23 mouse cellular contexts compared by ENCODE assay signal in genomic region chr4:124332416-124332815, GRCm38 (mm10).
"Had no signal": no experiment of that assay in that cellular context is flagged by ENCODE, and none has a peak within 500 bp of the region (broad histone marks: within the 10 kb centered on the region; RNA-seq: fewer than 3 reads in every experiment).

No protein-coding gene starts in this region.

- H3K9ac ChIP-seq: limb, embryonic 12.5 days; limb, embryonic 15.5 days; liver, embryonic 14.5 days; liver, postnatal 0 days; lung, embryonic 14.5 days; midbrain, embryonic 12.5 days; midbrain, embryonic 15.5 days; neural tube, embryonic 12.5 days; neural tube, embryonic 15.5 days had no signal

- H3K36me3 ChIP-seq: limb, embryonic 12.5 days; limb, embryonic 15.5 days; midbrain, embryonic 12.5 days; midbrain, embryonic 15.5 days; neural tube, embryonic 12.5 days; neural tube, embryonic 15.5 days had no signal

- H3K4me1 ChIP-seq: limb, embryonic 12.5 days; limb, embryonic 15.5 days; neural tube, embryonic 15.5 days had no signal

- H3K27me3 ChIP-seq: limb, embryonic 12.5 days; limb, embryonic 15.5 days; neural tube, embryonic 12.5 days had no signal

- H3K27ac ChIP-seq: layer of hippocampus, adult 2 months; limb, embryonic 12.5 days; limb, embryonic 15.5 days; liver, embryonic 14.5 days; macrophage; midbrain, embryonic 12.5 days; midbrain, embryonic 15.5 days; neural tube, embryonic 12.5 days; neural tube, embryonic 15.5 days; stomach, postnatal 0 days had no signal

- DNase-seq: kidney, adult 11 months; kidney, adult 9 months; kidney, postnatal 25 days; layer of hippocampus, adult 9-11 months; layer of hippocampus, postnatal 36 days; left cerebral cortex, postnatal 4 days; liver, postnatal 0 days; lung, embryonic 14.5 days; right cerebral cortex, adult 18-20 months; right cerebral cortex, postnatal 14 days; right cerebral cortex, postnatal 4 days; thymus, adult 2 months; thymus, postnatal 14 days had no signal

- H3K9me3 ChIP-seq: limb, embryonic 12.5 days; limb, embryonic 15.5 days; neural tube, embryonic 12.5 days; neural tube, embryonic 15.5 days had no signal

- H3K4me3 ChIP-seq: layer of hippocampus, adult 2 months; limb, embryonic 12.5 days; limb, embryonic 15.5 days; midbrain, embryonic 12.5 days; midbrain, embryonic 15.5 days; neural tube, embryonic 12.5 days; neural tube, embryonic 15.5 days had no signal
